Mouse (Mus musculus): Measurements from ENCODE around the gene Nxnl1. TPM values are rescaled to one million over a fixed set of nuclear protein-coding genes. Genes with fewer than 3 reads are reported as not detected.

The Nxnl1 gene
- under 1 TPM in 1 of 2 experiments, not detected in 1; 0.18 TPM for total RNA-seq (2021)
- long read RNA-seq, experiment 1, partial matches to known transcripts, result 0 of 1 reads
- long read RNA-seq, experiment 1, other reads (novel, unspliced or antisense), result 1 of 1 reads
- long read RNA-seq, experiment 2, result 0 reads

DNA sequence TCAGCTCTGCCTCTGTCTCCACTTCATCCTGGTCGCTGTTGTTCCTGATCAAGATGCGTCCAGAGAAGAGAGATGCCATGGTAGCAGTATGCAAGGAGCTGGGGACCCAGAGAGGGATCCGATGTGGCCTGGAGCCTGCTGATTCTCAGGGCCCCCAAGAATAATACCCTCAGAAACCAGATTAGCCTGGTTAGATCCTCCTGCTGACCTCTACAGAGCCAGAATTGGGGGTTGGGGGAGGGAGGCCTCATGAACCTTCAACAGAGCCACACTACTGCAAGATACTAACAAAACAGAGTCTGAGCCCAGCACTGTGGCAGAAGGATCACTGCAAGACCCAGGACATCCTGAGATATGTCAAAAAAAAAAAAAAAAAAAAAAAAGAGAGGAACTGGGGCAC is at the start of gene Nxnl1:
Gene Nxnl1 (minus strand): TSS at position 101 of the 400 bp plus-strand sequence.
- intact Hi-C loops (cut with DNase I; ENCODE audit: low total_unique reads), result no loop called here
- no peak for DNase-seq

GRCm38 (mm10) chr8:71613418-71613817 is 47.0 kb upstream of the Nxnl1 start:
- intact Hi-C loops (cut with DNase I; ENCODE audit: low total_unique reads), result no loop called here
- DNase-seq, result no peak

DNA sequence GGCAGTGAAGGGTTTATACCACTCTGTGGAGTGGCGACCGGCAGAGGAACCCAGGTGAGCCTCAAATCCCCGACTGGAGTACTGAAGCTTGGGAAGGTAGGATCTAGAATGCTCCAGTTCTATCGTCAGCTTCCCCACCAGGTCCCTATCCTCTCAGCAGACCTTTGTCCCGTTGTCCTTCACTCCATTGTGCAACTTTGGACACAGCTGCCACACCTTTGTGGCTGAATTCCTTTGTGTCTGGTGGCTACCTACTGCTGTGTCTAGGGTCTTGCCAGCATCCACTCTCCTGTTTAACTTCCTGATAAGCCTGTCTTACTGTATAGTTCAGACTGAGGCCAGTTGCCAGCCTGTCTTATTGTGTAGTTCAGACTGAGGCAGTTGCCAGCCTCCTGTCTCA is 45.7 kb upstream of the Nxnl1 start:
- DNase-seq, result no peak
- intact Hi-C loops (cut with DNase I; ENCODE audit: low total_unique reads), result no loop called here

DNA sequence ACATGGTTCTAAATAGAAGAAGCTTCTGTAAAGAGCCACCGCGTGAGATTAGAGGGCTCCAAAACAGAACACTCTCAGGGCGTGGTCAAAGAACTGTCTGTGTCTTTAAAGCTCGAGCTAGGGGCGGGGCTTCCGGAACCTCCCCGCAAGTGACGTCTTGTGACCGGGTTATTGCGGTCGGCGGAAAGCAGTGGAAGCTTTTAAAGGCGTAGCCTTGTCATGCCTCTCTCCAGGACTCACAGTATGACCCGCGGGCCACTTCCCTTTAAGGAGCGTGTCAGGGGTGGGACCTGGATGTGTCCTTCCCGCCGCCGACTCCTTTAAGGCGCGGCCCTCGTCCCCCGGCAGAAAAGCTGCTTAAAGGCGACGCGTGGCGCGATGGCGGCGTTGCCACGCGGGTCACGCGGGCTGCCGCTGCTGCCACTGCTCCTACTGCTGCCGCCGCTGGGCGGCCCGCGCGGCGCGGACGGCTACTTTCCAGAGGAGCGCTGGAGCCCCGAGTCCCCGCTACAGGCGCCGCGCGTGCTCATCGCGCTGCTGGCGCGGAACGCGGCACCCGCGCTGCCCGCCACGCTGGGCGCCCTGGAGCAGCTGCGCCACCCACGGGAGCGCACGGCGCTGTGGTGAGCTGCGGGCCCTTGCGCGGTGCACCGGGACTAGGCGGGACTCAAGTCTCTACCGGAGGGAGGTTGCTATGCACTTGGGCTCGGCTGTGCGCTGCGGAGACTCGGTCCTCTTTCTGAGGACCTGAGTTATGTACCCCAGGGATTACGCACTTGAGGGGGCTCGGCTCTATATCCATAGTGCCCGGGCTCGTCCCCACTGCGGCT is 44.6 kb upstream of the Nxnl1 start, which contains the start of gene Colgalt1:
Gene Colgalt1 (plus strand): TSS at position 177 of the 830 bp plus-strand sequence.
- intact Hi-C loops (cut with DNase I; ENCODE audit: low total_unique reads), result no loop called here
- peak; percentile 95 for DNase-seq

- no peak for DNase-seq
- intact Hi-C loops (cut with DNase I; ENCODE audit: low total_unique reads), result no loop called here
These were observed 37.6 kb upstream of the Nxnl1 start for GRCm38 (mm10) chr8:71604021-71604420.

GRCm38 (mm10) chr8:71602666-71603334 is 36.4 kb upstream of the Nxnl1 start:
- intact Hi-C loops (cut with DNase I; ENCODE audit: low total_unique reads), result no loop called here
- DNase-seq, result peak; percentile 59

DNA sequence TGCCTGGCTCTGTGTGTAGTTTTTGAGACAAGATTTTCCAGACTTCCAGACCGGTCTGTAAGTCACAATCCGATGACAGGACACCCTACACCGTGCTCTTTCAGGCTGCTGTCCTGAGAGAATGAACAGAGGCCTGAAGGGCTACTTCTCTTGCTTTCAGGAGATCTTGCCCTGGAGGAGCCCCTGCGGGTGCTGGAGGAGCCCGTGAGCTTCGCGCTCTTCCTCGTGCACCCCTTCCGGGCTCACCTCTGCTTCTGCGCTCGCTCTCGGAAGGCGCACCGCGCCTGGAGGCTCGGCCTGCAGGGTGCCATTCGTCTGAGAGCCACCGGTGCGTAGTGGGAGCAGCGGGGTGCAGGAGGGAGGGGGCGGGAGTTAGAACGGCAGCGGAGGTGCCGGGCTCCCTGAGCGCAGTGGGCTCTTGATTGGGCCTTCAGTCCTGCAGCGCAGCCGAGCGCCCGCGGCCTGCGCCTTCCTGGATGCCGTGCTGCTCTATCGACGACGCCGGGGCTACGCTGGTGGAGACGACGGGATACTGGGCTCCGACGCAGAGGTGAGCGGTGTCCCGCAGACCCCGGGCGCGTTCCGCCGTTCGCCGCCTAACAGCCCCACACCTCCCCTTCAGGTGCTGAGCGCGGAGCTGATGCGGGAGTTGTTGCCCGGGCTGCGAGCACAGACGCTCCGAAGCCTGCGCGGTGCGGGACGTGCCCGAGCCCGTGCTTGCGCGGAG is 35.7 kb upstream of the Nxnl1 start:
- intact Hi-C loops (cut with DNase I; ENCODE audit: low total_unique reads), result no loop called here
- DNase-seq, result no peak

GRCm38 (mm10) chr8:71598841-71599240 is 32.4 kb upstream of the Nxnl1 start:
- intact Hi-C loops (cut with DNase I; ENCODE audit: low total_unique reads), result loop anchor here (5.0 kb wide), 1 partner anchor 58 kb away; no protein-coding TSS in a partner anchor
- DNase-seq, result no peak

- intact Hi-C loops (cut with DNase I; ENCODE audit: low total_unique reads), result loop anchor here (5.0 kb wide), 1 partner anchor 59 kb away; no protein-coding TSS in a partner anchor
- DNase-seq, result no peak
These were observed 32.0 kb upstream of the Nxnl1 start for GRCm38 (mm10) chr8:71598375-71598774.

GRCm38 (mm10) chr8:71597451-71597850 is 31.1 kb upstream of the Nxnl1 start, which contains the start of gene Fam129c:
Gene Fam129c (plus strand): TSS chr8:71597648.
- intact Hi-C loops (cut with DNase I; ENCODE audit: low total_unique reads), result loop anchor here (2.0 to 5.0 kb wide), 2 partner anchors 35 to 60 kb away; no protein-coding TSS in a partner anchor
- no peak for DNase-seq

DNA sequence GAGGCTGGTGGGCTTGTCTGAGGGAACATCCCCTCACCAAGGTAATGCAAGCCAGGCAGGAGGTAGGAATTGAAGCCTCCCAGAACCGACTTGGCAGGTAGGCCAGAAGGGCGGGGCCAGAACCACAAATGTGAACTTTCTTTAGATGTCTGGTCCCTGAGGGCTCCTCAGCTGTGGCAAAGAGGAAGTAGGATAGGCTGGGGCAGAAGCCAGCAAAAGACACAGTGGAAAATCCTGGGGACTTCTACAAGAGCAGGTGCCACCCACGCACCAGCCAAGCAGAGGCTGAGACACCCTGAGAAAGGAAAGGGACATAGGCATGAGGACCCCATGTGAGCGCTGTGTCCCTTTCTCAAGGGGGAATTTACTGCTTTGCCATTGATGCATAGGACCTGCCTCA is 30.4 kb upstream of the Nxnl1 start:
- intact Hi-C loops (cut with DNase I; ENCODE audit: low total_unique reads), result loop anchor here (2.0 to 5.0 kb wide), 2 partner anchors 34 to 61 kb away; no protein-coding TSS in a partner anchor
- DNase-seq, result no peak

DNA sequence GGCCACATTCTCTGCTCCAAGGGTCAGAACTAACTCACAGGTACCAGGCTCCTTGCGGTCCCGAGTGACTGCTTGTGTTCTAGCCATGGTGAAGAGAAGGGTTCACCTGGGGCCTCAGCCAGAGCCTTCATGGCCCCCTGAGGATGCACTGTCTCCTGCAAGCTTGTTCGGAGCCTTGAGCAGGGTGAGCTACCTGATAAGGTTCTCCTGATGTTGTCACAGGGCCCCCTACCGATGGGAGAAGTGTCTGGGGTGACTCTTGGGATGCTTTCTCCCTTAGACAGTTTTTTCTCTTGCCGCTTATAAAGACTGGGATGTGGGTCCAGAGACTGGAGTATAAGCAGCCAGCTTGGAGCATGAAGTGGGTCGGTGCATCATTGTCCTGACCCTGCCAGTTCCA is 30.0 kb upstream of the Nxnl1 start:
- intact Hi-C loops (cut with DNase I; ENCODE audit: low total_unique reads), result loop anchor here (2.0 to 5.0 kb wide), 2 partner anchors 34 to 61 kb away; no protein-coding TSS in a partner anchor
- DNase-seq, result no peak

- intact Hi-C loops (cut with DNase I; ENCODE audit: low total_unique reads), result loop anchor here (2.0 to 5.0 kb wide), 2 partner anchors 33 to 61 kb away; no protein-coding TSS in a partner anchor
- DNase-seq, result peak; percentile 90
These were observed 29.5 kb upstream of the Nxnl1 start for GRCm38 (mm10) chr8:71595862-71596261.

- intact Hi-C loops (cut with DNase I; ENCODE audit: low total_unique reads), result no loop called here
- no peak for DNase-seq
These were observed 27.9 kb upstream of the Nxnl1 start for GRCm38 (mm10) chr8:71594324-71594722.

- no peak for DNase-seq
- intact Hi-C loops (cut with DNase I; ENCODE audit: low total_unique reads), result no loop called here
These were observed 27.3 kb upstream of the Nxnl1 start for GRCm38 (mm10) chr8:71593556-71594323.

- DNase-seq, result peak; percentile 76
- intact Hi-C loops (cut with DNase I; ENCODE audit: low total_unique reads), result no loop called here
These were observed 26.2 kb upstream of the Nxnl1 start for GRCm38 (mm10) chr8:71592374-71593170.

- intact Hi-C loops (cut with DNase I; ENCODE audit: low total_unique reads), result no loop called here
- DNase-seq, result peak; percentile 94
These were observed 25.3 kb upstream of the Nxnl1 start, which contains the start of gene Pgls for GRCm38 (mm10) chr8:71591471-71592373. Gene Pgls (plus strand): TSS chr8:71592176.
